Mouse (Mus musculus): Measurements from ENCODE around the gene Mfsd12. TPM values are rescaled to one million over a fixed set of nuclear protein-coding genes. Genes with fewer than 3 reads are reported as not detected.

Mfsd12 gene
- total RNA-seq (2021): 10 to 100 TPM; 29.6 to 29.7 TPM

DNA sequence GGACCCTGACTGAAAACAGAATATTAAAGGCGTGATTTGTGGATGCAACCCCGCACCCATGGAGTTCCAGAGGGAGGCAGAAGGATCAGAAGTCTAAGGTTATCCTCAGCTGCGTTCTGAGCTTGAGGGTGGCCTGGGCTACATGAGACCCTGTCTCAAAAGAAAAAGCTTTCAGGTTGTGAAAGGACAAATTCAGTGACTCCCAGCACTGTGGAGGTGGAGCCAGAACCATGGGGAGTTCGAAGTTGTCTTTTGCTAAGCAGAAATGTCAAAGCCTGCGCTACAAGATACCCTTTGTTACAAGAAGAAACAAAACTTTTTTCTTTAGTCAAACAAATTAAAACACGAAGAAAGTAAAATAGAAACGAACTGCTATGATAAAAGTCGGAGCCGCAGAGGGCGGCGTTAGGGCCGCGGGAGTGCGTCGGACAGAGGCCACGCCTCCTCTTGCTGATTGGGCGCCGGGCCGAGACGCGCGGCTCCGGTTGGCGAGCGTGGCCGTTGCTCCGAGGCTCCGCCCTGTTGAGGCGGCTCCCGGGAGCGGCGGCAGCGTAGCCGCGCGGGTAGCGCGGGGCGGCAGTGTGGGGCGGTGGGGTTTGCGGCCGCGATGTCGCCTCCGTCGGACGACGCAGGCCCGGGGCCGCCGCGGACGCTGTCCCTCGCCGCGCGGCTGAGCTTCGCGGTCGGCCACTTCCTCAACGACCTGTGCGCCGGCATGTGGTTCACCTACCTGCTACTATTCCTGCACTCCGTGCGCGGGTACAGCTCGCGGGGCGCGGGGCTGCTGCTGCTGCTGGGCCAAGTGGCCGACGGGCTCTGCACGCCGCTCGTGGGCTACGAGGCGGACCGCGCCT lies at the start of gene Mfsd12:
Gene Mfsd12, plus strand, starts transcription at position 501 of the 854 bp plus-strand sequence.
- peak; percentile 94 for DNase-seq

DNA sequence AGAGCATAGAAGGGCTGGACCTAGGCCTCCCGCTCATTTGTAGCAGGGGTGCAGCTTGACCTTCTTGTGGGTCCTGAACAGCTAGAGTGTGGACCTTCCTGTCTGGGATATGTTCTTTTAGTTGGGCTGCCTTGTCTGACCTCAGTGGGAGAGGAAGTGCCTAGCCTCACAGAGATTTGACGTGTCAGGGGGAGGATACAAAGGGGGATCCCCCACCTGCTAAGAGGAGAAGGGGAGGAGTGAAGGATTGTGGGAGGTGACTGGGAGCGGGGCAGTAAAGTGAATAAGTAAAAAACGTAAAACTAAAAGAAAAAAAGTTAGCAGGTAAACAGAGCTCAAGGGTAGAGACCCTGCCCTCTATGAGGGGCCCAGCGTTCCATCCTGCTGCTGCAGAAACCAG lies 47.7 kb upstream of the Mfsd12 start:
- DNase-seq: no peak
- intact Hi-C loops (cut with DNase I): no loop called here

More for the DNA sequence above, at the start of gene Mfsd12:
- intact Hi-C loops (cut with DNase I): no loop called here

DNA sequence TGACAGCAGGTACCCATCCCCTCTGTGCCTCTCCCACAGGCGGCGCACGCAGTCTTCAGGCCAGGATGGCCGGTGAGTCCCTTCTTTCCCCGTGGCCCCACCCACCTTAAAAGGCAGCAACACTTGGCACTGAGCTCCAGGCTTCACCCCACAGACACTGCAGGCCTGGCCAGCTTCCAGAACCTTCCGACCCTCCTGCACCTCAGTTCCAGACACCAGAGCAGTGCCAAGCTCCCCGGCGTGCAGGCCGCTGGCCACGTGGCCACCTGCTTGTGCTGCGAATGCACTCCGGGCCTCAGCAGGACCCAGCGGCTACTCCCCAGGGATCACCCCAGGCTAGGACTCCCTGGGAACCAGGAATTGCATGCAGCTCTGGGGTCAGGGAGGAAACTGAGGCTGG lies 43.7 kb upstream of the Mfsd12 start:
- no peak for DNase-seq
- intact Hi-C loops (cut with DNase I): no loop called here

DNA sequence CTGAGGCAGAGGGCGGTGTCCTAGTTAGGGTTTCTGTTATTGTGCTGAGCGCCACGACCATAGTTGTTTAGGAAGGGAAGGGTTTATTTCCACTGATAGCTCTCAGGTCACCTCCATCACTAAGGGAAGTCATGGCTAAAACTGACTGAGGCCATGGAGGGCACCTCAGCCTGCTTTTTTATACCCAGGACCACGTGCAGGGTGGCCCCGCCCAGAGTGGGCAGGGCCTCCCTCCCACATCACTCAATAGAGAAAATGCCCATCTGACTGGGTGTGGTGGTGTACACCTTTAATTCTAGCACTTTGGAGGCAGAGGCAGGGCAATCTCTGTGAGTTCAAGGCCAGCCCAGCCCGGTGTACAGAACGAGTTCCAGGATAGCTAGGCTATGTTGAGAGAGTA lies 43.1 kb upstream of the Mfsd12 start:
- intact Hi-C loops (cut with DNase I): no loop called here
- no peak for DNase-seq

DNA sequence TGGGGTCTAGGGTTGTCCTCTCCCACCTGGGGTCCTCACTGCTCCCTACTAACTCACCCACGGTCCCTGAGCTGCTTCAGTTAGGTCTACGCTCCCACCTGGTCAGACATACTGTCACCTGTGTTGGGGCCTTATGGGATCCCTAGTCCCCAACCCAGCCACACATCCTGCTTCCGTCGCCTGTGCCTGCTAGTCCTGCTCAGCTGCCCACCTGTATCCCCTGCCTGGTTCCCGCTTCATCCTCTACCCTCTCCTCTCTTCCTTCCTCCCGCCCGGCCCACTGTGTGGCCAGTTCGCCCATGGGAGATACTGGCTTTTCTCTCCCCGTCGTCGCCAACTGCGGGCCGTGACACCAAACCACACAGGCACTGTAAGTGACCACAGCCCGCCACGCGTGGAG lies 41.7 kb upstream of the Mfsd12 start:
- intact Hi-C loops (cut with DNase I): no loop called here
- no peak for DNase-seq

GRCm38 (mm10) chr10:81316338-81317060 lies 40.8 kb upstream of the Mfsd12 start:
- intact Hi-C loops (cut with DNase I): no loop called here

DNA sequence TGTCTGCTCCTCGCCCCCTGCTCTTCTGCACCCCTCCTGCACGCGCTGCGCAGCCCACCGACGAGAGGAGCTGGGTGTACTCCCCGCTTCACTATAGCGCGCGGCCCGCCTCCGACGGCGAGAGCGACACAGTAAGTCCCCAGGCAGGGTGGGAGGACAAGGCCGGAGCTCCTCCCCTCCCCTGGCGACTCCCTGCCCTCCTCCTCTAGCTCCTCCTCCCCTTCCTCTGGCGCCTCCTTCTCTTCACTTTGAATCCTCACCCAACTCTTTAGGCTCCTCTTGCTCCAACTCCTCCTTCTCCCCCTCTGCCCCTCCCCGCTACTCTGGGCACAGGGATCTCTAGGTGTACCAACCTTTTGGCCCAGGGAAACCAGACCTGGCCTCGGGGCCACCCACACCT lies 40.0 kb upstream of the Mfsd12 start:
- no peak for DNase-seq
- intact Hi-C loops (cut with DNase I): no loop called here

More at GRCm38 (mm10) chr10:81316338-81317060, 40.8 kb upstream of the Mfsd12 start:
- no peak for DNase-seq

- DNase-seq: peak; percentile 45
- intact Hi-C loops (cut with DNase I): loop anchor here (2.0 kb wide), 1 partner anchor 26 kb away; the partner anchor contains the start of gene Pip5k1c
Measured at GRCm38 (mm10) chr10:81318589-81319329, 38.5 kb upstream of the Mfsd12 start.

GRCm38 (mm10) chr10:81319330-81319699 lies 38.0 kb upstream of the Mfsd12 start:
- intact Hi-C loops (cut with DNase I): loop anchor here (2.0 kb wide), 1 partner anchor 27 kb away; the partner anchor contains the start of gene Pip5k1c
- peak; percentile 53 for DNase-seq

- peak; percentile 48 for DNase-seq
- intact Hi-C loops (cut with DNase I): loop anchor here (2.0 kb wide), 1 partner anchor 27 kb away; the partner anchor contains the start of gene Pip5k1c
Measured at GRCm38 (mm10) chr10:81319741-81320549, 37.3 kb upstream of the Mfsd12 start.

DNA sequence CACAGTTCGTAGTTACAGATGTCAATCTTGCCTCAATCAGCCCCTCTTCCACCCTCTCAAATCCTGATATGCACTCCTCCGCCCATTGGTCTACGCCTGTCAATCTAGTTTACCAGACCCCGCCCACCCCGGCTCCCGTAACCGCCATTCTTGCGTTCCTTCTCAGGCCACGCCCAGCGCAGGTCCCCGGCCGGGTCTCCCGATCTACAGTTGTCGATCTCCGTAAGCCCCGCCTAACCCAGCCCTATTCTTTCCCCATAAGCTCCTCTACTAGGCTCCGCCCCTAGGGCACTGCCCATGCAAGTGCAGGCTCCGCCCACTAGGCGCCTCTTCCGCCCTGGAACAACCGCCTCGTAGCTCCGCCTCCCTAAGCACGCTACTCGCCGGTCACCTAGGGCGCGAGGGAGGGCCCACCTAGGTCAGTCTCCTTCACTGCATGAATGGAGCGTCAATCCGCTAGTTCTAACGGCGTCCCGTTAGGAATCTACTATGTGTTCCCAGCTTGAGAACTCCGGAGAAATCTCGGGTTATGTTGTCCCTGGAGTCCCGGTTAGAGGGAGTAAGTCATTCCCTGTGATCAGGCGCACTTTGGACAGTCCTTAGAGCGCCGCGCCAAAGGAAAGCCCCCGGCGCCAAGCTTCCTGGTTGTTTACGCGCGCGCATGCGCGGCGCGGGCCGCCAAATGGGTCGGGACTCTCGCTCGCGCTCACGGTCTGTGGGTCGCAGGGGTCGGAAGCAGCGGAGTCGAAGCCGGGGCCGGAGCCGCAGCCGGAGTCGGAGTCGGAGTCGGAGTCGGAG lies 36.5 kb upstream of the Mfsd12 start, which contains the start of gene Cactin:
Gene Cactin, plus strand, starts transcription at position 554 of the 798 bp plus-strand sequence.
- DNase-seq: peak; percentile 100
- intact Hi-C loops (cut with DNase I): no loop called here

GRCm38 (mm10) chr10:81321436-81321835 lies 35.9 kb upstream of the Mfsd12 start:
- intact Hi-C loops (cut with DNase I): no loop called here
- DNase-seq: no peak

DNA sequence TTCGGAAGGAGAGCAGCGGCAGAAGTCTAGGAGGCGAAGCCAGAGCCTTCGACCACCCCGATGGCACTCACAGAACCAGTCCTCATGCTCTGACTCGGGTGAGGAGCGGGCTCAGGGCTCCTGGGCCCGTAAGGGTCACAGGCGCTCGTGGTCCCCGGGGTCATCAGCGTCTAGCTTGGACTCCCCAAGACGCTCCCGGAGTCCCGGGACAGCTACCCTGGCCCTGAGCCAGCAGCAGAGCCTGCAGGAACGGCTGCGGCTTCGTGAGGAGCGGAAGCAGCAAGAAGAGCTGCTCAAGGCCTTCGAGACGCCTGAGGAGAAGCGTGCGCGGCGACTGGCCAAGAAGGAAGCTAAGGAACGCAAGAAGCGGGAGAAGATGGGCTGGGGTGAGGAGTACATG lies 34.8 kb upstream of the Mfsd12 start:
- intact Hi-C loops (cut with DNase I): no loop called here

GRCm38 (mm10) chr10:81323141-81323775 lies 34.0 kb upstream of the Mfsd12 start:
- intact Hi-C loops (cut with DNase I): no loop called here
- DNase-seq: no peak

More for the DNA sequence above, 34.8 kb upstream of the Mfsd12 start:
- no peak for DNase-seq

DNA sequence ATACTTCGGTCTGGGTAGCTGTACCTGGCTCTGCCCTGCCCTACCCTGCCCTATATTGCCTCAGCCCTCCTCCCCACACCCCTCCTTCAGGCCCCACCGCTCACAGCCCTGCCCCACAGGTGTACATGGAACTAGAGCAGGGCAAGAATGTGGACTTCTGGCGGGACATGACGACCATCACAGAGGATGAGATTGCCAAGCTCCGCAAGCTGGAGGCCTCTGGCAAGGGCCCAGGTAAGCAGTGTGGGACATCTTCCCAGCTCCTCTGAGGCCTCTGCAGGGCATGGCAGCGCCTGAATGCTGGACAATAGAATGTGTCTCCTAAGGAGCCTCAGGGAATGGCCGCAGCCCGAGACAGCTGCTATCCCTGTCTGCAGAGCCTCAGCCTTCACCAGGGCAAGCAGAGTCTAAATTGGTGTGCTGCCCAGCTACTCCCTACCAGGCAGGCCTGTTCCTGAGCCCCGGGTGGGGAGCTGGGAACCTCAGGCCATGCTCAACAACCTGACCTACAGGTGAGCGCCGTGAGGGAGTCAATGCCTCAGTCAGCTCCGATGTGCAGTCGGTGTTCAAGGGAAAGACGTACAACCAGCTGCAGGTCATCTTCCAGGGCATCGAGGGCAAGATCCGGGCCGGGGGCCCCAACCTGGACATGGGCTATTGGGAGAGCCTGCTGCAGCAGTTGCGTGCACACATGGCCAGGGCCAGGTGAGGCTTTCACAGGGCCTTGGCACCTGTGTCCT lies 33.3 kb upstream of the Mfsd12 start:
- intact Hi-C loops (cut with DNase I): no loop called here
- DNase-seq: no peak

- intact Hi-C loops (cut with DNase I): no loop called here
Measured at GRCm38 (mm10) chr10:81325176-81325575, 32.1 kb upstream of the Mfsd12 start.

DNA sequence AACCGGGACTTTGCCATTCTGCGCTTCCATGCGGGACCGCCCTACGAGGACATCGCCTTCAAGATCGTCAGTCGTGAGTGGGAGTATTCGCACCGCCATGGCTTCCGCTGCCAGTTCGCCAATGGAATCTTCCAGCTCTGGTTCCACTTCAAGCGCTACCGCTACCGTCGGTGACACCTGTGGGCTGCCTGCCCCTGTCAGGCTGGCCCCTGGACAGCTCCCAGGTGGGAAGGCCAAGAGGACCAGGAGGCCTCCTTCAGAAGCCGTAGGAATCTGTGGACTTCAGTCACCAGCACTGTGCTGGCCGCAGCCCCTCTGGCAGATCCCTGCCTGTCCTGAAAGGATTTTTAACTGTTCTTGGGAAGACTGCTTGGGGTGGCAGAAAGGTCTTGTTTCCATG lies 31.5 kb upstream of the Mfsd12 start:
- intact Hi-C loops (cut with DNase I): no loop called here
- no peak for DNase-seq

More at GRCm38 (mm10) chr10:81325176-81325575, 32.1 kb upstream of the Mfsd12 start:
- no peak for DNase-seq

DNA sequence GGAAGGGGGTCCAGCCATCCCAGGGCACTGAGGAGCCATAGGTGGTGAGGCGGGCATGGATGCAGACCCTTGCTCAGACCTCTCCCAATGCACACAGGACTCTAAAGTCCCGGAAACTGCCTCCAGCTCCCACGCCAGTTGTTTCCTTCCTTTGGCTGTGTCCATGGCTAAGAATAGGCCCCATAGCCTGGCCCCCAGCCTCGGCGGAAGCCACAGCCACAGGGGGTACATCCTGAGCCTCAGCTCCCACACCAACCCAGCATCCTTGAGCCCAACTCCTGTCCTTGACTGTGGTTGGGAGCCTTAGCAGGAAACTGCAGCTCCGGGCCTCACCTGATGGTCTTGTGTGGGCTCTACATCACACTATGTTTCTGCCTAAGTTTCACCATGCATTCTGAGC lies 30.4 kb upstream of the Mfsd12 start:
- intact Hi-C loops (cut with DNase I): no loop called here
- DNase-seq: no peak

Data from left cerebral cortex, postnatal 4 days (tissue).